Mouse (Mus musculus) right cerebral cortex, postnatal 25 days (tissue): ENCODE results near the gene Olfr1354.
"Not testable (repeated sequence)": the region's sequence is repeated elsewhere in the genome, so short reads cannot be mapped to it uniquely, and the experiment has no call there.

Experiments used
- DNase-seq: peaks from one replicate; pipeline ENCODE4 v3.0.0; 2022

Gene Olfr1354

DNA sequence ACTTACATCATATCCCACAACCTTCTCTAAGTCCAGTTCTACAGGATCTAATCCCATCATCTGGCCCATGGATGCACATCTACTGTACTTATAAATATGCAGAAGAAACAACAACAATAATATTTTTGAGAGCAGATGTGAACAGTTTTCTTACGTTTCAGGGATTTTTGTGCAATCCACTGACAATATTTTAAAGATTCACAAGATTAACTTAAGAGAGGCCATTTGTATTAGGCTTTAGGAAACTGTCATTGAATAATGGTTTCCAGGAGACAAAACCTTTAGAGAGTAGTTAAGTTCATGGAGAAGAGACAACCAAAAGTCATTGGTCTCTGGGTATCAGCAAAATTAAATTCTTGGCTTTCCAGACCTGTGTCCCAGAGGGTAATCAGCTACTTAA, at the start of gene Olfr1354:
Olfr1354 (plus strand) TSS at position 301 of the 400 bp plus-strand sequence.
- not testable (repeated sequence) for DNase-seq

- DNase-seq: no peak
Observed at GRCm38 (mm10) chr10:78875240-78875639, 37.7 kb upstream of the Olfr1354 start, which contains the start of gene Olfr1355. Gene Olfr1355 (plus strand): TSS chr10:78875540.

DNA sequence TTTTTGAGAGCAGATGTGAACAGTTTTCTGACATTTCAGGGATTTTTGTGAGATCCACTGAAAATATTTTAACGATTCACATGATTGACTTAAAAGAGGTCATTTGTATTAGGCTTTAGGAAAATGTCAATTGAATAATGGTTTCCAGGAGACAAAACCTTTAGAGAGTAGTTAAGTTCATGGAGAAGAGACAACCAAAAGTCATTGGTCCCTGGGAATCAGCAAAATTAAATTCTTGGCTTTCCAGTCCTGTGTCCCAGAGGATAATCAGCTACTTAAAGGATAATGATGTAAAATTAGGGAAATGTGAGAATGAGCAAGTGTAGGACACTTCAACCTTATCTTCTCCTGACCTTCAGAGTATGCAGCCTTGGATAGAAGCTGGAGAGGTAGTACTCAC, 37.4 kb downstream of the Olfr1354 start, which contains the start of gene Olfr8:
Olfr8 (plus strand) TSS at position 301 of the 400 bp plus-strand sequence.
- not testable (repeated sequence) for DNase-seq

- DNase-seq: not testable (repeated sequence)
Observed at GRCm38 (mm10) chr10:78963009-78963408, 50.0 kb downstream of the Olfr1354 start, which contains the start of gene Olfr1353. Gene Olfr1353 (plus strand): TSS chr10:78963309.
